Mouse (Mus musculus): ENCODE results near the gene Dzip1. TPM values are rescaled to one million over a fixed set of nuclear protein-coding genes. Genes with fewer than 3 reads are reported as not detected.

Dzip1 gene
- total RNA-seq, 2 experiments from 2014 or later, result 91.1 to 112 TPM

GRCm38 (mm10) chr14:118922667-118923184, 2.5 kb downstream of the Dzip1 start:
- no peak for DNase-seq (ENCODE audit: extremely low spot score in 1 of 2, low spot score in 1 of 2)

DNA sequence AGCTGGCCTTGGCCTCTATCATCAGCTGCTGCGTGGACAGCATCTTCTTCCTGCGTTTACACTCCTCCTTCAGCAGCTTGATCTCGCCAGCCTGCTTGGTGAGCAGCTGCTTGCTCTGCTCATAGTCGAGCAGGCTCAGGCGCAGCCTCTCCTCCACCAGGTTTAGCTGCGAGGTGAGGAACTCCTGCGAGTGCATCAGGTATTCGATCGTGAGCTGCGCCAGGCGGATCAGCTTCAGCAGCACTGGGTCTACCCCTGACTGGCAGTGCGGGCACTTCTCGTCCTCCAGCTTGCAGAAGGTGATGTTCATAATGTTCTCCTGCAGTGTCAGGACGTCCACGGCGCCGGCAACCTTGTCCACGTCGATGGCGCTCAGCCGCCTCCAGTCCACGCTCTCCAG, 3.0 kb downstream of the Dzip1 start:
- DNase-seq (ENCODE audit: extremely low spot score in 1 of 2, low spot score in 1 of 2), result no peak

DNA sequence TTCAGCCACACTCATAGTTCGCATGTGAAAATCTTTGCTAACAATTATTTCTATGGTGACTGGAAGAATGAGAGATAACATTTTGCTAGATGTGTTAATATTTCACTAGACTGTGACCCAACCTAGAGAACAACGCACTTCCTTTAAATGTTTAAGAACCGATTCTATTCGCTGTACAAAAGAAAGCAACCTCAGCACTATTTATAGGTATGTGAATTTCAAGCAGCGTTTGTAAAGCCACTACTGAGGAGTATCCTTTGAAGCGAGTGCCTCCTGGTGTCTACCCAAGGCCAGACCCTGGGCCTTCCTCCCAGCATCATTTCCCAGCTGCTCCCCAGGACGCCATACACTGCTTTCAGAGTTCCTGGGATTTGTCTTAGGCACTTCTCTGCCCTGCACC, 4.6 kb downstream of the Dzip1 start:
- DNase-seq (ENCODE audit: extremely low spot score in 1 of 2, low spot score in 1 of 2), result no peak

DNA sequence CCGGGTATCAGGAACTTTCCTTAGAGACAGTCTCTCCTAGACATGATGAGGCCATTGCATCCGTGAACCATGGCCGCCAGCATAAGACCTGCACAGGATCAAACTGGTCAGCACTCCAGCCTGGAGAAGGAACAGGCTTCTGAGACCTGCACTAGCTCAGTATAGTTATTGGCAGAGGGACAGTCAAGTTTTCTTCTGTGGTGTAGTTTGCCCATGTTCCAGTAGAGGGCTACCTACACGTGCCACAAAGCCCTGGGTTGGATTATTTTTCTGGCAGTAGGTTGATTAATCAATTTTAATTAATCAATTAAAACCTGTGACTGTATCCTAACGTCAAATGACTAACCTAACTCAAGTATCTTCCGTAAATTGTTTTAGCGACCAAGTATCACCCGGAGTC, 6.2 kb downstream of the Dzip1 start:
- no peak for DNase-seq (ENCODE audit: extremely low spot score in 1 of 2, low spot score in 1 of 2)

GRCm38 (mm10) chr14:118913651-118914050, 11.6 kb downstream of the Dzip1 start:
- DNase-seq (ENCODE audit: extremely low spot score in 1 of 2, low spot score in 1 of 2), result no peak

DNA sequence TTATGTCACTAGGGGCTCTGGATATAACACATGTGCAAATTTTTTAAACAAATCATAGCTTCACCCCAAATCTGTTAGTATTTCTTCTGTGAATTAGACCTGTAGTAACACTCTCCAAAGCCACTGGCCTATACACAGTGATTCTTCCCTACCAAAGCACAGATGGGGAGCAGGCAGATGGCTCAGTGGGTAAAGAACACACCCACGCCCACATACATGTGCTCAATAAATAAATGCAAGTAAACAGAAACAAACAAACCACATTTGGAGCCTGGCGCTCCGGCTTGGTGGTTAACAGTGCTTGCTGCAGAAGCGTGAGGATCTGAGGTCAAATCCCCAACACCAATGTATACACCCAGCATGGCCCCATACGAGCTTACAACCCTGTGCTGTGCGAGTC, 13.7 kb downstream of the Dzip1 start:
- DNase-seq (ENCODE audit: extremely low spot score in 1 of 2, low spot score in 1 of 2), result no peak

- peak; percentile 36 to 81 for DNase-seq (ENCODE audit: extremely low spot score in 1 of 2, low spot score in 1 of 2)
Observed at GRCm38 (mm10) chr14:118910332-118911222, 14.7 kb downstream of the Dzip1 start.

GRCm38 (mm10) chr14:118909872-118910271, 15.4 kb downstream of the Dzip1 start:
- DNase-seq (ENCODE audit: extremely low spot score in 1 of 2, low spot score in 1 of 2), result no peak

GRCm38 (mm10) chr14:118907592-118907991, 17.7 kb downstream of the Dzip1 start:
- no peak for DNase-seq (ENCODE audit: extremely low spot score in 1 of 2, low spot score in 1 of 2)

GRCm38 (mm10) chr14:118903867-118904562, 21.2 kb downstream of the Dzip1 start:
- DNase-seq (ENCODE audit: extremely low spot score in 1 of 2, low spot score in 1 of 2), result no peak

GRCm38 (mm10) chr14:118903397-118903796, 21.9 kb downstream of the Dzip1 start:
- no peak for DNase-seq (ENCODE audit: extremely low spot score in 1 of 2, low spot score in 1 of 2)

- DNase-seq (ENCODE audit: extremely low spot score in 1 of 2, low spot score in 1 of 2), result no peak
Observed at GRCm38 (mm10) chr14:118900911-118901310, 24.3 kb downstream of the Dzip1 start.

GRCm38 (mm10) chr14:118899940-118900339, 25.3 kb downstream of the Dzip1 start:
- no peak for DNase-seq (ENCODE audit: extremely low spot score in 1 of 2, low spot score in 1 of 2)

DNA sequence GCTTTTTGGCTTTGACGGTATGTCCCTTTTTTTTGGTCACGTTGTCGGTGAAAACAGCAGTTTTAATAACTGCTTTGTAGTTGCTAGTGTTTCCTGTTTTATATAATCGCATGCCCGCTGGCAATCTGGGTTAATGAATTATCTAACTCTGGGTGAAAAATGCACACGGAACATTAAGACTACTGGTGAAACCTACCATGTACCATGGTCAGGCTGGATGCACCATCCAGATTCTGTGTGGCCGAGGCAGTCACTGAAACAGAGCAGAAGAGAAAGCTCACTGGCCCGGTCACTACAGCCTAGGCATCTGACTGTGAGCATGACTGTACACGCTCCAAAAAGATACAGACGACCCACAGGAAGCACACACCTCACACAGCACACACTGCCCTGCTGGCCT, 29.6 kb downstream of the Dzip1 start:
- DNase-seq (ENCODE audit: extremely low spot score in 1 of 2, low spot score in 1 of 2), result no peak

DNA sequence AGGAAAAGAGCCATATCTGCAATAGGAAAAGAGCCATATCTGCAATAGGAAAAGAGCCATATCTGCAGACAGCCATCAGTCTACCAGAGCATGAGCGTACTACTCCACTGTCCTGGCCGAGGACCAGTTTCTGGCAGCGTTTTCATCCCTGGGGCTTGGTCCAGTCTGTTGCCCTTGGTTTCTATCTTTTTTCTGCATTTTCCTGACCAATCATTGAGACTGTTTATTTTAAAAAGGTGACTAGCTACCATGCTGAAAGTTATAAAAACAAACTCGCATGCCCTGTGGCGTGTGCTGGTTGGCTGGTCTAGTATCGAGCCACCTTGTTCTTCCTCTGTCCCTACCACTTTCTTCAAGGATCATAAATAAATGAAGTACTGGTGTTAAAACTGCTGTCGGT, 30.0 kb downstream of the Dzip1 start:
- DNase-seq (ENCODE audit: extremely low spot score in 1 of 2, low spot score in 1 of 2), result no peak

- DNase-seq (ENCODE audit: extremely low spot score in 1 of 2, low spot score in 1 of 2), result no peak
Observed at GRCm38 (mm10) chr14:118890101-118890500, 35.2 kb downstream of the Dzip1 start.

- DNase-seq (ENCODE audit: extremely low spot score in 1 of 2, low spot score in 1 of 2), result no peak
Observed at GRCm38 (mm10) chr14:118884250-118884556, 41.1 kb downstream of the Dzip1 start.

DNA sequence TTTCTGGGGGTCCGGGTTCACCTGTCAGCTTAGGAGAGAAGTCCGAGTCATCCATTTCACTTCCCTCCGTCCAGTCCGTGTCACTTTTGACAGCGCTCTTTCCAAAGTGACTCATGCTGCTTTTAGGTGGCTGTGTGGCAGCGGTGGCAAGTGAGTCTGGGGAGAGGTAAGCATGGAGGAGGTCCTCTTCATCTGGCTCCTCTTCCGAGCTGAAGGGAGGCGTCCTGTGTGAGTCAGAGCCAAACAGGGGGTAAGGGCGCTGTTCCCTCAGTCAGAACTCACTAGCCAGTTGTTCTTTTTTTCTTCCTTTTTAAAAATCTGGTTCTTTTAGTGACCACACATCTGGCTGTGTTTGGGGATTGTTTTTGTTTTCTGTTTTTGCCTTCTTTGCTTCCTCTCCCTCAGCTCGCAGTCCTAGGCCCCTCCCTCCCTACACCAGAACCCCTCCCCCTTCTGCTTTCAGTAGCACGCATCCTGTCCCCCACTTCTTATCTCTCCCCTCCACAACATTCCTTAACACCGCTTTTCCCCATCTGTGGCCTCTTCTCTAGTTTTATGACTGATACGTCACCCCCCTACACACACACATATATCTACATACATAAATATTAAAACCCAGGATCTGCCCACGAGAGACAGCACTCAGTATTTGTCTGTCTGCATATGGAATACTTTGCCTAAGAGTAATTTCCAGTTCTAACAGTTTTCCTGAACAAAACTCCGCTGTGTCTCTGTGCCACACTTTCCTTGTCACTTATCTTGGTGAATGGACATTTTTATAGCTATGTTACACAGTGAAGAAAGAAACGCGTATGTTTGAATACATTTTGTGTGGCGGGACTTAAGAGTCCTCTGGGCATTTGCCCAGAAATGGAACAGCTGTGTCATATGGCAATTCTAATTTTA, 41.7 kb downstream of the Dzip1 start:
- DNase-seq (ENCODE audit: extremely low spot score in 1 of 2, low spot score in 1 of 2), result no peak

DNA sequence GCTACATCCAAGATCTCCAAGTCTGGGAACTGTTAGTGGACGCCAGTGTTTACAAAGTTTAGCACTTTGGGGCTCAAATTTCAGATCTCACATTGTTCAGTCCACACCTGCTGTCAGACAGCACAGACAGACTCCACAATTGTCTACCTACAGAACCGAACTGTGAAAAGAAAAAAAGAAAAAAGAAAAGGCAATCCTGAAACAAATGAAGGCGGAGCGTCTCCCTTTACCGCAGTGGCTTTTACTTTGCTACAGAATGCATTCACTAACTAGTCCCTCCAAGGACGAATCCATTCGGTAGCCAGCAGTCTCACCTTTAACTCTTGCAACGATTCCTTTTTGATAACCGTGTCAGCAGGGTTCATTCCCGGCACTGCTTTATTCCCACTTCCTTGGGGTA, 44.6 kb downstream of the Dzip1 start:
- no peak for DNase-seq (ENCODE audit: extremely low spot score in 1 of 2, low spot score in 1 of 2)

- DNase-seq (ENCODE audit: extremely low spot score in 1 of 2, low spot score in 1 of 2), result no peak
Observed at GRCm38 (mm10) chr14:118878346-118878910, 46.8 kb downstream of the Dzip1 start.
